In genomic region chr15:32766011-32766701, GRCm38 (mm10) we compare ENCODE assay signal across 8 mouse cellular contexts.
DNase-seq lines count a peak whose midpoint lies in the region; ATAC-seq lines count a peak whose summit lies in the region.

No protein-coding gene starts in this region.

- H3K9ac ChIP-seq in midbrain, embryonic 16.5 days (ENCODE audit: low read depth, low read length) = no peak overlapping the region

- DNase-seq in layer of hippocampus, postnatal 10 days (ENCODE audit: low spot score in 2 of 2) = peak; percentile 22 to 39
- DNase-seq in layer of hippocampus, adult 11-12 months (ENCODE audit: low spot score) = no peak
- DNase-seq in MEL-GATA-1-ER (ENCODE audit: extremely low read depth, low read depth) = peak; percentile 22
- peak; percentile 46 to 53 for DNase-seq in cerebellum, postnatal 14 days
- DNase-seq in hindlimb bud, embryonic 11.5 days (ENCODE audit: extremely low spot score, low read depth, low spot score) = peak; percentile 33
- DNase-seq in thymus, postnatal 14 days = no peak

- H3K4me1 ChIP-seq in midbrain, embryonic 16.5 days (ENCODE audit: control insufficient read depth, insufficient read depth, low read length) = no peaks in the 10 kb centered on the region

- H3K27ac ChIP-seq in midbrain, embryonic 16.5 days (ENCODE audit: low read length) = no peak overlapping the region

- H3K4me3 ChIP-seq in midbrain, embryonic 16.5 days (ENCODE audit: low read depth, low read length) = no peak overlapping the region

- no peaks in the 10 kb centered on the region for H3K27me3 ChIP-seq in midbrain, embryonic 16.5 days (ENCODE audit: control insufficient read depth, insufficient read depth, low read depth, low read length)

- ATAC-seq in midbrain, embryonic 16.5 days = peak; percentile 96
- ATAC-seq in monocyte, adult 5-6 weeks (replicated peaks; ENCODE audit: insufficient number of reproducible peaks, low FRiP score, low TSS enrichment, poor library complexity, severe bottlenecking) = no peak

- H3K4me2 ChIP-seq in midbrain, embryonic 16.5 days (ENCODE audit: low read length) = peak overlapping the region; percentile 26; the same call in 1 of the 2 replicates

- 3% methylated on average over 4 of the region's 4 CpGs for WGBS in midbrain, embryonic 16.5 days

- no peaks in the 10 kb centered on the region for H3K9me3 ChIP-seq in midbrain, embryonic 16.5 days (replicated peaks; ENCODE audit: control insufficient read depth, low read length, poor library complexity, severe bottlenecking)

- no peaks in the 10 kb centered on the region for H3K36me3 ChIP-seq in midbrain, embryonic 16.5 days (ENCODE audit: control insufficient read depth, insufficient read depth, low read length)

Comparison
In these comparisons a context has a peak if more than half of its experiments do, and no peak if none do; other contexts are left out.
1. DNase-seq: peak in layer of hippocampus, postnatal 10 days (2 of 2), MEL-GATA-1-ER (single experiment), cerebellum, postnatal 14 days (2 of 2) and hindlimb bud, embryonic 11.5 days (single experiment); none in layer of hippocampus, adult 11-12 months (single experiment) and thymus, postnatal 14 days (single experiment).